Mouse (Mus musculus) midbrain, embryonic 11.5 days (tissue): Measurements from ENCODE around the gene Olfr548-ps1. TPM values are rescaled to one million over a fixed set of nuclear protein-coding genes. Genes with fewer than 3 reads are reported as not detected.
A peak's percentile ranks its signal among the peaks of the same experiment; 100 is the strongest.
"Not testable (repeated sequence)": the region's sequence is repeated elsewhere in the genome, so short reads cannot be mapped to it uniquely, and the experiment has no call there.

ENCODE experiments used
- ATAC-seq: fragments of 200-750 bp; cut with Nextera tagmentation; 2 replicates; pipeline ENCODE4 v1.8.0; 2017; ENCODE audit warnings: moderate TSS enrichment, moderate library complexity; ENCODE audit not compliant: low FRiP score
- DNase-seq: peaks from one replicate; pipeline ENCODE4 v3.0.0; 2015; ENCODE audit warnings: low spot score; ENCODE audit errors: missing footprints
- H3K27ac ChIP-seq: fragments of 300-500 bp; sonication (generic); 2 replicates; pipeline ENCODE4 v1.5.1; 2014; ENCODE audit warnings: low read depth, low read length
- H3K27me3 ChIP-seq: fragments of 300-500 bp; sonication (generic); 2 replicates; pipeline ENCODE4 v1.6.1; 2014; ENCODE audit warnings: mild to moderate bottlenecking, low read length, moderate library complexity, mixed read lengths; ENCODE audit not compliant: control insufficient read depth, insufficient read depth
- H3K36me3 ChIP-seq: fragments of 300-500 bp; sonication (generic); 2 replicates; pipeline ENCODE4 v1.6.1; 2014; ENCODE audit warnings: mild to moderate bottlenecking, low read length, moderate library complexity, mixed read lengths; ENCODE audit not compliant: control insufficient read depth, insufficient read depth
- H3K4me1 ChIP-seq: fragments of 300-500 bp; sonication (generic); 2 replicates; pipeline ENCODE4 v1.6.1; 2014; ENCODE audit warnings: low read length; ENCODE audit not compliant: control insufficient read depth, insufficient read depth
- H3K4me2 ChIP-seq: fragments of 300-500 bp; sonication (generic); 2 replicates; pipeline ENCODE4 v1.6.1; 2014; ENCODE audit warnings: mild to moderate bottlenecking, moderate library complexity
- H3K4me3 ChIP-seq: fragments of 300-500 bp; sonication (generic); 2 replicates; pipeline ENCODE4 v1.5.1; 2014; ENCODE audit warnings: low read depth, low read length
- H3K9ac ChIP-seq: fragments of 300-500 bp; sonication (generic); 2 replicates; pipeline ENCODE4 v1.6.1; 2014; ENCODE audit warnings: low read length
- H3K9me3 ChIP-seq: fragments of 300-500 bp; sonication (generic); 2 replicates; pipeline ENCODE4 v1.6.1; 2016; ENCODE audit warnings: low read length; ENCODE audit not compliant: control insufficient read depth
- WGBS: fragments of 180-500 bp; shearing (Covaris S2); extraction: QIAGEN DNeasy Blood & Tissue Kit; methylation state at CpG from one replicate; pipeline ENCODE4 v1.1.7; 2014; 5-methylcytosine and 5-hydroxymethylcytosine counted together
- polyA plus RNA-seq: library from polyadenylated mRNA; unstranded; fragments of >200 nt; fragmentation: Nextera tagmentation; extraction: Ambion mirVana; gene quantifications from 2 replicates; pipeline ENCODE4 v1.2.1, GENCODE M21; 2014

Olfr548-ps1 gene
- polyA plus RNA-seq, result not detected in 2 replicates

GRCm38 (mm10) chr7:102540596-102540995 is at the start of gene Olfr548-ps1:
TSS of gene Olfr548-ps1 (plus strand) at chr7:102540896.
- ATAC-seq, result no peak
- WGBS, result 86% methylated on average over 2 of the region's 2 CpGs

DNA sequence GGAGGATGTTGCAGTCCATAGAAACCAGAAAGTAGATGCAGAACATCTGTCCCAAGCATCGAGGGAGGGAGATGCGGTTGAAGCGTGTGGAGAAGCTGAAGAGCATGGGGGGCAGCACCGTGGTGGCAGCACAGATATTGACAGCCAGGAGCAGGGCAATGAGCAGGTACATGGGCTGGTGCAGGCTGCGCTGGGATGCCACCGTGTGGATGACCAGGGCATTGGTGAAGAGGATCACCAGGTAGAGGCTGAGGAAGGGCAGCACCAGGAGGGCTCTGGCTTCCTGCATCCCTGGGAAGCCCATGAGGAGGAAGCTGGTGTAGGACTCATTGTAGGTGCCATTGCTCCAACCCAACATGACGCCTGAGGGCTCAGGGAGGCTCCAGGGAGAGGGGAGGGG is 46.3 kb upstream of the Olfr548-ps1 start:
- DNase-seq, H3K9me3 ChIP-seq, H3K4me3 ChIP-seq, H3K36me3 ChIP-seq, H3K27me3 ChIP-seq, H3K27ac ChIP-seq, H3K4me1 ChIP-seq, H3K9ac ChIP-seq, H3K4me2 ChIP-seq: not testable (repeated sequence)
- 0 out of 2 replicates have a peak, but pooled peaks have one; percentile 11 for ATAC-seq
- WGBS, result 54% methylated on average over 6 of the region's 7 CpGs

More at GRCm38 (mm10) chr7:102540596-102540995, at the start of gene Olfr548-ps1:
- Histone ChIP-seq H3K36me3 (no peaks in the 10 kb centered on the region), H3K9me3 (no peaks in the 10 kb centered on the region), H3K27me3 (no peaks in the 10 kb centered on the region), H3K4me2 (no peak within 1 kb of the TSS), H3K9ac (no peak within 1 kb of the TSS), H3K4me3 (no peak within 1 kb of the TSS), H3K4me1 (no peaks in the 10 kb centered on the region), H3K27ac (no peak within 1 kb of the TSS)
- peak; percentile 71 for DNase-seq

- ATAC-seq (no peak), DNase-seq (peak; percentile 33)
- Histone ChIP-seq H3K4me1 (no peaks in the 10 kb centered on the region), H3K27me3 (no peaks in the 10 kb centered on the region), H3K4me3 (no peak within 1 kb of the TSS), H3K27ac (no peak within 1 kb of the TSS), H3K4me2 (no peak within 1 kb of the TSS), H3K9ac (no peak within 1 kb of the TSS), H3K36me3 (no peaks in the 10 kb centered on the region), H3K9me3 (no peaks in the 10 kb centered on the region)
- WGBS, result 67% methylated on average over 3 of the region's 3 CpGs
Measured at GRCm38 (mm10) chr7:102499473-102499872, 41.2 kb upstream of the Olfr548-ps1 start, which contains the start of gene Olfr545. TSS of gene Olfr545 (minus strand) at chr7:102499573.

- H3K36me3 ChIP-seq, result no peaks in the 10 kb centered on the region
- no peaks in the 10 kb centered on the region for H3K27me3 ChIP-seq
- H3K9ac ChIP-seq, result no peak overlapping the region
- no peaks in the 10 kb centered on the region for H3K9me3 ChIP-seq
- H3K4me3 ChIP-seq, result no peak overlapping the region
- no peaks in the 10 kb centered on the region for H3K4me1 ChIP-seq
- no peak overlapping the region for H3K4me2 ChIP-seq
- WGBS, result 83% methylated on average over 5 of the region's 5 CpGs
- DNase-seq, result no peak
- ATAC-seq, result no peak
- H3K27ac ChIP-seq, result no peak overlapping the region
Measured at GRCm38 (mm10) chr7:102501986-102502385, 38.7 kb upstream of the Olfr548-ps1 start.

- no peaks in the 10 kb centered on the region for H3K27me3 ChIP-seq
- H3K36me3 ChIP-seq, result no peaks in the 10 kb centered on the region
- WGBS, result 53% methylated on average over 3 of the region's 3 CpGs
- DNase-seq (peak; percentile 98), ATAC-seq (peak; percentile 73)
- no peak overlapping the region for H3K4me3 ChIP-seq
- no peak overlapping the region for H3K4me2 ChIP-seq
- H3K9me3 ChIP-seq, result no peaks in the 10 kb centered on the region
- no peaks in the 10 kb centered on the region for H3K4me1 ChIP-seq
- no peak overlapping the region for H3K27ac ChIP-seq
- no peak overlapping the region for H3K9ac ChIP-seq
Measured at GRCm38 (mm10) chr7:102506848-102507247, 33.8 kb upstream of the Olfr548-ps1 start.

- no peak overlapping the region for H3K9ac ChIP-seq
- H3K27me3 ChIP-seq, result no peaks in the 10 kb centered on the region
- H3K4me2 ChIP-seq, result no peak overlapping the region
- WGBS, result 89% methylated on average over 9 of the region's 9 CpGs
- ATAC-seq (no peak), DNase-seq (peak; percentile 56)
- H3K36me3 ChIP-seq, result no peaks in the 10 kb centered on the region
- H3K4me1 ChIP-seq, result no peaks in the 10 kb centered on the region
- H3K4me3 ChIP-seq, result no peak overlapping the region
- H3K27ac ChIP-seq, result no peak overlapping the region
- no peaks in the 10 kb centered on the region for H3K9me3 ChIP-seq
Measured at GRCm38 (mm10) chr7:102508066-102508465, 32.6 kb upstream of the Olfr548-ps1 start.

DNA sequence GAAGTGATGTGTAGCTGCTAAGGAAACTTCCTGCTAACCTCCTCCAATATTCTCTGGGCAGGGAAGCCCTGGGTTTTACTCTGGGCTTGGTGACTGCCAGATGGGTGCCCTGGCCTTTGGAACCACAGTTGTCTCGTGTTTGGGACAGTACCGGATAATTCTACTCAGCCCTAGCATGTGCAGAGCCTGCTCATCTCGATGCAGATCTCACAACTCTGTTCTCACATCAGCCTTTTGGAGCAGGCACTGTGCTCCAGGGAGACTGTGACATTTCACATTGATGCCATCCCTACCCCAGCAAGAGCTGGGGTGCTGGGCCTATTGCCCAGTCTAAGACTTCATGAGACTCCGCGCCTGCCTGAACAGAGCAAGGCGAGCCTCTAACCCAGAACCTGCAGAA is 32.0 kb upstream of the Olfr548-ps1 start:
- 91% methylated on average over 6 of the region's 6 CpGs for WGBS
- Histone ChIP-seq H3K4me2 (no peak overlapping the region), H3K27me3 (peaks cover under 1% of the 10 kb centered on the region; the same call in 1 of the 2 replicates), H3K4me3 (no peak overlapping the region), H3K36me3 (no peaks in the 10 kb centered on the region), H3K4me1 (no peaks in the 10 kb centered on the region), H3K27ac (no peak overlapping the region), H3K9me3 (no peaks in the 10 kb centered on the region), H3K9ac (no peak overlapping the region)
- ATAC-seq, result no peak
- no peak for DNase-seq

DNA sequence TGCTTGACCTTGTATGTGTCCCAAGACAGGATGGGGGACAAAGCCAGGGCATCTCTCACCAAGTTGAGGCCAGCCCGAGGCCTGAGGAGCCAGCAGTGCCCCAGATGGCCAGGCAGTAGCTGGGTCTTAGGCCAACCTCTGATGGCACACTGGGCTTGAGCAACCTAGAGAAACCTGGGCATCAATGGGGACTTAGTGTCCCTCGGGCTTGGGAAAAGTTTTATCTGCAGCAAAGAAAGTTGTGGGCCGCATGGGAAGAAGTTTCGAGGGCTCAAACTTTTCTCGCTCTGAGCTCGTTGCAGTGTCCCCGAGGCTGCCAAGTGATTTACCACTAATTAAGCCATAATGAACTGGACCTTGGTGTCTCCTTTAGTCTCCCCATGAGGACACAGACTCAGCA is 31.0 kb upstream of the Olfr548-ps1 start:
- H3K4me2 ChIP-seq, result no peak overlapping the region
- no peak for ATAC-seq
- no peaks in the 10 kb centered on the region for H3K9me3 ChIP-seq
- no peak overlapping the region for H3K27ac ChIP-seq
- no peak overlapping the region for H3K9ac ChIP-seq
- H3K4me1 ChIP-seq, result no peaks in the 10 kb centered on the region
- H3K36me3 ChIP-seq, result no peaks in the 10 kb centered on the region
- H3K27me3 ChIP-seq, result peaks cover 6% of the 10 kb centered on the region; the same call in 1 of the 2 replicates
- no peak overlapping the region for H3K4me3 ChIP-seq
- 75% methylated on average over 7 of the region's 7 CpGs for WGBS
- peak; percentile 77 for DNase-seq

DNA sequence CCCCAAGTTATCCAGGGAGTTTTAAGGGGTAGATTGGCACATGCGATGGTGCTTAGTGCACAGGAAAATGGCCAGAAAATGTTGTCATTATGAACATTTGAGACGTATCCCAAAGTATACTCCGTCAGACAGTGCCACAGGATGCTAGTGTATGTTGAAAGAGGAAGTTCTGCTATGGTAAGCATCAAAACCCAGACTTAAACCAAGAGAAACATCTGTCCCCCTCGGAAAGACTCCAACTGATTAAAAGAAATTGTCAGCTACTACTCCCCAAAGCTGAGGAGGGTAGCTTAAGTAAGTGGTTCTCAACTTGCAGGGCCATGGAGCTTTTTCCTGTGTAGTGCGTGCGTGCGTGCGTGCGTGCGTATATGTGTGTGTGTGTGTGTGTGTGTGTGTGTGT is 28.8 kb upstream of the Olfr548-ps1 start:
- H3K27me3 ChIP-seq, result peaks cover 6% of the 10 kb centered on the region; the same call in 1 of the 2 replicates
- DNase-seq, result no peak
- H3K4me3 ChIP-seq, result no peak overlapping the region
- no peak for ATAC-seq
- H3K36me3 ChIP-seq, result no peaks in the 10 kb centered on the region
- H3K9ac ChIP-seq, result no peak overlapping the region
- H3K27ac ChIP-seq, result no peak overlapping the region
- no peaks in the 10 kb centered on the region for H3K4me1 ChIP-seq
- WGBS, result 90% methylated on average over 10 of the region's 10 CpGs
- H3K9me3 ChIP-seq, result no peaks in the 10 kb centered on the region
- no peak overlapping the region for H3K4me2 ChIP-seq
